Mouse (Mus musculus): ENCODE measurements around the gene Frmd7. TPM values are rescaled to one million over a fixed set of nuclear protein-coding genes. Genes with fewer than 3 reads are reported as not detected.

The Frmd7 gene
- polyA plus RNA-seq, 1 experiment from 2014 or later: 0.10 TPM

DNA sequence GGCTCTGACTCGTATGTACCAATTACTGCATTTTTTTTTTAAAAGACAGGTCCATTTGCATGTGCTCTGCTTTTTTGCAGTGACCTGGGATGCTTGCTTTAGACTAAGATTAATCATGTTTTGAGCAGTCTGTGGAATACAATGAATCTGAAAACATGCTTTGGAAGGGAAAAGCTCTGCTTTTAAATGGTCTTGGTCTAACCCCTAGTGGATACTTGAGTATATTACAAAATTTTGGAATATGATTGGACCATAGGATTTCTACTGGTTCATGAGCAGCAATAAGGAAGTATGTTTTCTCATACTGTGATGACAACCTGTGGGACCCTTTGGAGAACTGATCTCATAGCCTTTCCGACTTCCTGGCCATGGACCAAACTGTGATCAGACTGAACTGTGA lies 54.5 kb downstream of the Frmd7 start:
- no peak overlapping the region for H3K27ac ChIP-seq (ENCODE audit: low read length)
- H3K4me1 ChIP-seq (ENCODE audit: insufficient read depth, low read length): no peaks in the 10 kb centered on the region
- H3K9me3 ChIP-seq (ENCODE audit: low read length): no peaks in the 10 kb centered on the region
- H3K9ac ChIP-seq (replicated peaks; ENCODE audit: low read length): no peak overlapping the region
- H3K4me3 ChIP-seq (ENCODE audit: low read length): no peak overlapping the region
- no peak for ATAC-seq (ENCODE audit: low FRiP score, low TSS enrichment)
- H3K36me3 ChIP-seq (ENCODE audit: insufficient read depth, low read length): no peaks in the 10 kb centered on the region
- peaks cover 3% of the 10 kb centered on the region; the same call in 1 of the 2 replicates for H3K27me3 ChIP-seq (ENCODE audit: insufficient read depth, low read length)
- H3K4me2 ChIP-seq (replicated peaks; ENCODE audit: low read depth, low read length): no peak overlapping the region
- 70% methylated on average over 2 of the region's 2 CpGs for WGBS

DNA sequence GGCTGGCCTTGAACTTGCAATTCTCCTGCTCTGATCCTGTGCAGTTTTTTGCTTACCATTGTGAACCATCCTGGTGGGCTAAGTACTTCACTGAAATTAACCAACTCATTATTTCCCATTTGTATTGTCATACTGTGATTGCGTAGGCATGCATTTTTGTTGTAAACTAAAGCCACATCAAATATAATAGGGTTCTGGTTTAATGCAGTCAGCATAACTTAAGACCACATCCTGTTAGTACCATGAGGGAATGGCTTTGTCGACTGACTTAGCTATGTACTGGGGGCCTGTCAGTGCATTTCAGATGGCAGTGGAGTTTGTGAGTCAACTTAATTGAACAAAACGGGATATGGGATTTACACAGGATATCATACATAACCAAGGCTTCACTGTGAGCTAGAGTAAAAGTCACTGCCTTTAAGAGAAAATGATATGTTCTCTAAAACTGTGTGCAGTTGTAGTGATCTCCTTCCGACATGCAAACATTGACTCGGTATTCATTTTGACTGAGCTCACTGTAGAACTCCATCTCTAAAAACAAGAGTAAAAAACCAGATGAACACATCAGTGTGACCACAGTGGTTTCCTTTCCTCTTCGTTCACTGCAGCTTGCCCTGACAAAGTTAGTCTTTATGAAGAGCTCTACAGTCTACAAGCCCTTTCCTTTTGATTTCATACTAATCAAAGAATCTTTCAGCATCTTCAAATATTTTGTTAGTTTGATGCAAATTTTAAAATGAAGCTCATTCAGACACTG lies 68.1 kb downstream of the Frmd7 start:
- H3K27ac ChIP-seq (ENCODE audit: low read length): no peak overlapping the region
- H3K9ac ChIP-seq (replicated peaks; ENCODE audit: low read length): no peak overlapping the region
- WGBS: 84% methylated on average over 6 of the region's 6 CpGs
- no peaks in the 10 kb centered on the region; the same call in 1 of the 2 replicates for H3K27me3 ChIP-seq (ENCODE audit: insufficient read depth, low read length)
- no peak overlapping the region for H3K4me2 ChIP-seq (replicated peaks; ENCODE audit: low read depth, low read length)
- no peaks in the 10 kb centered on the region for H3K4me1 ChIP-seq (ENCODE audit: insufficient read depth, low read length)
- ATAC-seq (ENCODE audit: low FRiP score, low TSS enrichment): no peak
- H3K36me3 ChIP-seq (ENCODE audit: insufficient read depth, low read length): no peaks in the 10 kb centered on the region
- no peak overlapping the region for H3K4me3 ChIP-seq (ENCODE audit: low read length)
- H3K9me3 ChIP-seq (ENCODE audit: low read length): no peaks in the 10 kb centered on the region

DNA sequence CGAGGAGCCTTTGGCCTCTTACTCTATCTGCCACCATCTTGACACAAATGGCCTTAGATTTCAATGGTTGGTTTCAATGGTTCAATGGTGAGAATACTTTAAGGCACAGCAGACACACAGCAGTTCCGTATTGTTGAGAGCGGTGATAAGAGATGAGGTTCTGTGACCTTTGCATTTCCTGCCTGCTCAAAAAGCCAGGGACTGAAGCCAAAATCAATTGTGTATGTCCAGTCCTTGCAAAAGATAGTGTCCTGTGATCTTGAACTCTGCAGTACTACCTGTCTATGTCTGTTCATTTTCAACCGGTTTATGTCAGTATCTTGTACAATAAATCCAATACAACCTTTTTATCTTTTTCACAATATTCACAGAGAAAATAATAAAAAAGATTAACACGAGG lies 77.8 kb downstream of the Frmd7 start:
- no peaks in the 10 kb centered on the region for H3K9me3 ChIP-seq (ENCODE audit: low read length)
- WGBS: 72% methylated on average over 5 of the region's 5 CpGs
- no peak overlapping the region for H3K4me2 ChIP-seq (replicated peaks; ENCODE audit: low read depth, low read length)
- no peak overlapping the region for H3K27ac ChIP-seq (ENCODE audit: low read length)
- H3K4me1 ChIP-seq (ENCODE audit: insufficient read depth, low read length): no peaks in the 10 kb centered on the region; the same call in 1 of the 2 replicates
- no peaks in the 10 kb centered on the region for H3K36me3 ChIP-seq (ENCODE audit: insufficient read depth, low read length)
- H3K9ac ChIP-seq (replicated peaks; ENCODE audit: low read length): no peak overlapping the region
- no peak overlapping the region for H3K4me3 ChIP-seq (ENCODE audit: low read length)
- no peak for ATAC-seq (ENCODE audit: low FRiP score, low TSS enrichment)
- peaks cover 5% of the 10 kb centered on the region; the same call in 1 of the 2 replicates for H3K27me3 ChIP-seq (ENCODE audit: insufficient read depth, low read length)

DNA sequence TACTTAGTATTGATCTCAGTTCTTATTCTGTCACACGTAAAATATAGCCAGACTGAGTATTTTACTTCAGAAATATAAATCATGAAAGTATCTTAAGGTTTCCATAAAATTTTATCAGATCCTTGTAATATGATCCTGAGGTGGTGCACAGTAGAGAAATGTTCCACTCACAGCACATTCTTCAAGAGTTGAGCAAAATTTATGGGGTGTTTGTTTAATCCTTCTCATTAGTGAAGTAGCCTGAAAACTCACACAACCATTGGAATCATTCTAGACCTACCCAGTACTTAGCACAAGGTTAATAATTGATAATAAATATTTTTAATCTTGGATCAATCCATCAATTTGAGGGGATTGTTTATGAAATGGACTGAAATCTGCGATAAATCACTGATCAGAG lies 78.7 kb downstream of the Frmd7 start:
- H3K9me3 ChIP-seq (ENCODE audit: low read length): no peaks in the 10 kb centered on the region
- 53% methylated on average over 2 of the region's 2 CpGs for WGBS
- H3K4me3 ChIP-seq (ENCODE audit: low read length): no peak overlapping the region
- H3K9ac ChIP-seq (replicated peaks; ENCODE audit: low read length): no peak overlapping the region
- H3K4me2 ChIP-seq (replicated peaks; ENCODE audit: low read depth, low read length): no peak overlapping the region
- no peaks in the 10 kb centered on the region for H3K36me3 ChIP-seq (ENCODE audit: insufficient read depth, low read length)
- no peak overlapping the region for H3K27ac ChIP-seq (ENCODE audit: low read length)
- H3K4me1 ChIP-seq (ENCODE audit: insufficient read depth, low read length): no peaks in the 10 kb centered on the region; the same call in 1 of the 2 replicates
- H3K27me3 ChIP-seq (ENCODE audit: insufficient read depth, low read length): peaks cover 5% of the 10 kb centered on the region; the same call in 1 of the 2 replicates
- ATAC-seq (ENCODE audit: low FRiP score, low TSS enrichment): no peak

DNA sequence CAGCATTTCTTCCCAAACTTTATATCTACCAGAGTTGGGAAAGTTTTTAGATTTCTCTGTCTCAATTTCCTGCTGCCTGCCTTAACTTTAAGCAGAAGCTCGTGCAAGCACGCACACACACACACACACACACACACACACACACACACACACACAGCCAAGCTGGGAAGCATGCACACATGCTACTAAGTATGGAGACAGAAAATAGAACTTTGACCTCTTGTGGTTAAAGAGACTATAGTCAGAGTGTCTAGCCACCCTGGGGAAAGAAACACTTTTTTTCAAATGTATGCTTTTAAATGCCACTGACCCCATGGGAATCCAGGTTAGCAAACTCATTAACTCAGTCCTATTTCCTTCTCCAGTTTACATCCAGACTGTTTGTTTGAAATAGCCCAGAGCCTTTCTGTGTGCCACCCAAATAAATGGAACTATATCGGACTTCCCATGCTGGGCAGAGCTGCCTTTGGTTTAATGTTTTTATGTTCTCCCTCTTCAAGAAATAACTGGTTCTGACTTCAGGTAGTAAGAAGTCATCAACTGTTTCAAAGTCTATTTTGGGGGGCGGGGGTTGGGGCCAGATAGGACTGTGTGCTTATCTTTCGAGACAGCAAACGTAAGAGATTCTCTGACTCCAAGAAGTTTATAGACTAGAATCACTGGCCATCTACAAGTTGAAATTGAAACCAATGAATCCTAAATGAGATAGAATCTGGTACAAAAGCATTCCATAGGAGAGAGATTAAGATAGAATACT lies 91.9 kb downstream of the Frmd7 start:
- ATAC-seq (ENCODE audit: low FRiP score, low TSS enrichment): no peak
- no peaks in the 10 kb centered on the region for H3K9me3 ChIP-seq (ENCODE audit: low read length)
- 86% methylated on average over 6 of the region's 6 CpGs for WGBS
- H3K27me3 ChIP-seq (ENCODE audit: insufficient read depth, low read length): no peaks in the 10 kb centered on the region; the same call in 1 of the 2 replicates
- H3K27ac ChIP-seq (ENCODE audit: low read length): no peak overlapping the region
- no peaks in the 10 kb centered on the region for H3K4me1 ChIP-seq (ENCODE audit: insufficient read depth, low read length)
- no peak overlapping the region for H3K4me3 ChIP-seq (ENCODE audit: low read length)
- no peak overlapping the region for H3K9ac ChIP-seq (replicated peaks; ENCODE audit: low read length)
- H3K36me3 ChIP-seq (ENCODE audit: insufficient read depth, low read length): no peaks in the 10 kb centered on the region
- no peak overlapping the region for H3K4me2 ChIP-seq (replicated peaks; ENCODE audit: low read depth, low read length)

Other genes with a start within 250 kb of the Frmd7 start
- 3.7 and 4.6 TPM in 2 replicates for gene Stk26, start 101.7 kb downstream of the Frmd7 start, polyA plus RNA-seq (2015; fragmentation: Nextera tagmentation; extraction: Ambion mirVana)
- 13.4 and 13.5 TPM in 2 replicates for gene Rap2c, start 75.3 kb upstream of the Frmd7 start, polyA plus RNA-seq (2015; fragmentation: Nextera tagmentation; extraction: Ambion mirVana)

Data from kidney, embryonic 16.5 days (tissue).